Mouse (Mus musculus) heart, adult 8-10 months (tissue): ENCODE measurements at regions not wholly inside any gene's neighbourhood (a gene's known extent, or its start where the extent isn't known, plus 50 kb on each side); places are given as distances from the start of the nearest gene placed in this dataset.

ENCODE experiments used
- DNase-seq: peaks from one replicate; pipeline ENCODE4 v3.0.0; 2022; ENCODE audit warnings: low spot score

DNA sequence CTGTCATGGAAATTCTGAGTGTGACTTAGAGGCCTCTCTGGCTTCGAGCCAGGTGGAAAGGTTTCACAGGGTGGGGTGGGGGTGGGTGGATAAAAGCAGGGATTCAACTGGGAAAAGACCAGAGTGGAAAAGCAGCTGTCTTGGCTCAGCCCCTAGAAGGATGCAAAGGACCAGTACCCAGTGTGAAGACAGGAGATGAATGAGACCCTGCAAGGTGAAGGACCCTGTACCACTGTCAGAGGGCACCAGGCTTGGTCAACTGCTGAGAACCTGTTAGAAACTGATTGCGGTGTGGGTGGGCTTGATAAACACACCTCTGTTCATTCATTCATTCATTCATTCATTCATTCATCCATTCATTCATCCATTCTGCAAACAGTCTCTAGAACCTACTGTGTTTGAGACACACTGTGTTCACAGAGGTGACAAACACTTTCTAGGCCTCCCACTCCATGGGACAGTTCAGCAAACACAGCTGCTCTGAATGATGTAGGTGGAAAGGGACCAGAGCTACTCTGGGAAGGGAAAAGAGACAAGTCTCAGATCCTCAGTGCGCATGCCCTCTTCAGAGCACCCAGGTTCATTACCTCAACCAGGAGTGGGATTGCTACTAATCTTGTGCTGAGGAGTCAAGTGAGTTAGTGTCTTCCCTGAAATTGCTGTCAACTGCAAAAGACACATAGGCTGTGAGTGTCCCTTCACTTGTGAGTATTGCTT lies 100.4 kb upstream of the Sesn3 start:
- DNase-seq, result peak; percentile 7

DNA sequence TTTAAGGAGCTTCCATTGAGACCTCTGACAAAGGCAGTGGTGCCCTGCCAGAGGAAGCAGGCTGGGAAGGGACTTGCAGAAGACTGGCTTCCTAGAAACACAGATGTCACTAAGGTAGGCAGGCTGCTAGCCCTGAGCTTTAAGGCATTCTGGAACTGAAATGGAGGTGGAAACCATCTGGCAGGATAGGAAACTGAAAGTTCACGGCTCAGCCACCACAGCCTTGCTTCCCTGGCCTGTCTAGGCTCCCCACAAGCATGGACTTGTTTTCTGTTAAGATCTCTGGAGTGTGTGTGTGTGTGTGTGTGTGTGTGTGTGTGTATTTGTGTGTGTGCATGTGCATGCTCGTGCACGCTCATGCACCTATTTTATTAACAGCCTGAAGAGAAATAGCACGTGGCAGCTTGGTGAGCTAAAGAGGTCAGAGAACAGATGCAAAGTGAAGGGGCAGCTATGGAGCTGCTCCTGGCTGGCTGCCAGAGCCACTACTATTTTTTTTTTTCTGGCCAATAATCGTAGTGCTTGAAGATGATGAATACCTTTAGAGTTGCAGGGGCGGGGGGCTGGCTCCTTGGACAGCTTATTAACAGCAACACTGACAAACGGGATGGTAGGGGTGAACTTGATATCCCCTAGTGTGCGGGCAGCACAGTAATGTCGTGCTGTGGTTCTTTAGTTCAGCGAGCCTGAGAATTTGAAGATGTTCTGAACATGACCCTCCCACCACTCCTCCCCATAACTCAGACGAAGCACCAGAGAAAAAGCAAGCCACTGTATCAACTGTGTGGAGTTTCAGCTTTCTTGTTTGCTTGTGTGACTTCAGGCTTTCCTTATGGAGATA lies 99.6 kb upstream of the Sesn3 start:
- peak; percentile 25 for DNase-seq

DNA sequence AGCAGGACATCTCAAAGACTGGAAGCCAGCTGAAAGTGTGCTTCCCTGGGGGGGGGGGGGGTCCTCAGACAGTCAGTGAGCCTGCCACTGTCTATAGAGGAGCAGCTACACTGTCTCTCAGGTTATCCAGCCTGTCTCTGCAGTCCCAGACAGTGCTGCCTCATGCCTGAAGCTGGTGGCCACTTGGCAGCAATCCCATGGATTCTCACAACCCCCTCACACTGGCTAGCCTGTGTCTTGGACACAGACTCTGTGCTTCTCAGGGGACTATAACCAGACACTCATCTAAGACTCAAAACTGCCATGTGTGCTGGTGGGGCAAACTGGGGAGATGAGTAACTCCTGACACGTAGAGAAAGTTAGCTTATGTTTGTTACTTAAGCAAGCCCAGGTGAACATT lies 95.1 kb upstream of the Sesn3 start:
- no peak for DNase-seq

DNA sequence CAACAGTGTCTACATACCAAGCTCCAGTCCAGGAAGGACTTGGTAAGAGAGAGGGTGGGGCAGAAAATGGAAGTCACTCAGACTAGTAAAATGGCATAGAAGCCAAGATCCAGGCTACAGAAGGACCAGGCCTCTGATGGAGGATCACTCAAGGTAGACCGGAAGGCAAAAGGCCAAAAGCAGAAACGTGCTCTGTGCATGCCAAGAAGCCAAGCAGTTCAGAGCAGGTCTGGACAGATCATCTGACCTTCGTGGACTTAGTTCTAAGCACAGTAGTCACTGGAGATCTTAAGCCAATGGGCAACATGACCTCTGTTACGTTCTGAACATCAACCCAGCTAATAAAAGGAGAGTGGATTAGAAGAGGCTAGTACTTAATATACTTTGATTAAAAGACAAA lies 90.6 kb upstream of the Sesn3 start:
- no peak for DNase-seq

DNA sequence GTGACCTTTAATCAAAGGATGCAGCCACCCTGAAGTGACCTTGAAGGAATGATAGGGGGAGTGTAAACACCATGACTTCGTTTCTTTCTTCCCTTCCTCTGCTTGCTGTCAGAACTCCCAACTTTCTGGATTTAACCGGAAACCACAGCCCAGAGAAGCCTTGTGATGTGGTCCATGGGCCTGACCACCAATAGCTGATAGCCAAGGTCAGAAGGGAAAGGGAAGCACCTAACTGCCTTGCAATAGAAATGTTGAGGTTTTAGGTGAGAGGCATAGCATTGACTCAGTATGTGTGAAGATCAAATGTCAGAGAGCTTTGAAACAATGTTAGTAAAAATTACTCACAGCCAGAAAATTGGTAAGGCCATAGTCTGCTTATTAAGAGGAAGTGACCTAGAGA lies 89.2 kb upstream of the Sesn3 start:
- no peak for DNase-seq

DNA sequence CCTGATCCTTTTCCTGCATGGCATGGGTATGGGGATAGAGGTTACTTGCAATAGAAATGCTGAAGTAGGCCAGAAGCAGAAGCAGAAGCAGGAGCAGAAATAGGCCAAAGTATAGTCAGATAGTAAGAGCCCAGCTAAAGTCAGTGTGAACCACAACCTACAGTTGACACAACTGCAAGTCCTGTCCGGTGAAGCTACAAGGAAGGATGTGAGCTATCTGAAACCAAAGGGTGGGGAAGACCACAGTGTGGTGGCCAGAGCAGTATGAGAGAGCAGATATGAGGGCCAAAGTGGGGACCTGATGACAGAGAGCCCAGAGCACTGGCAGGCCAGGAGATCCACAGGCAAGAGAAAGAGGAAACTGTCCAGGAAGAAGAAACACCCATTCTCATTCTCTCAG lies 87.1 kb upstream of the Sesn3 start:
- DNase-seq, result no peak

DNA sequence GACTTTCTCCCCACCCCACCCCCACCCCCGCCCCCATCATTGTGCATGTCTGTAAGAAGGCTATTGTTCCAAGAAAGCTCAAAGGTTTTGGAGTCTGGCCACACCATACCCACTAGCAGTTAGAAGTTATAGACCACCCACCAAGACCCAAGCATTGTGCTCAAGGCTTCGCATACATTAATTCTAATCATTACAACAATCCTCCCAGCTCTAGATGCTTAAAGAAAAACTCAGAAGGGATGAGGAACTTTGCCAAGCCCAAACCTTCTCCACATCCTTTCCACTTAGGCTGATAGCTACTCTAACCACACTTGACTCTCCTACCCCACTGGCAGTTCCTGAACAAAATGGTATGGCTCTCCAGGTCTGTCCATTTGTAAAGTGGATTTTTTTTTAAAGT lies 86.4 kb upstream of the Sesn3 start:
- DNase-seq, result no peak

GRCm38 (mm10) chr9:14190660-14191059 lies 84.2 kb upstream of the Sesn3 start:
- DNase-seq, result no peak

DNA sequence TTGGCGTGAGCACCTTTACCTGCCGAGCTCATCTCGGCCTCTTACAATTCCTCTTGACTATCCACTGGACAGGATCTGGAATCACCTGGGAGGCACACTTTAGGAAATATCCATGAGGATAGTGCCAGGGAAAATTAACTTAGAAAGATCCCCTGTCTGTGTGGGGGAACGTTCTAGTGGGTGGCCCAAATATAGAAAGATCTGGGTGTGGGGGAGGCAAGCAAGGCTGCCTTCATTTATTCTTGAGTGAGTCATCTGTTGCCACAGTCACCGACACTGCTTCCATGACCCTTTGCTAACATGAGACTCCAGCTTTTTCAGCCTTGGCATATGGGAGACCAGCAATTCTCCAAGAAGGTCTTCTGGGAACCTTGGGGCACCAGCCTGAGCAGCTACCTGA lies 80.1 kb upstream of the Sesn3 start:
- no peak for DNase-seq

DNA sequence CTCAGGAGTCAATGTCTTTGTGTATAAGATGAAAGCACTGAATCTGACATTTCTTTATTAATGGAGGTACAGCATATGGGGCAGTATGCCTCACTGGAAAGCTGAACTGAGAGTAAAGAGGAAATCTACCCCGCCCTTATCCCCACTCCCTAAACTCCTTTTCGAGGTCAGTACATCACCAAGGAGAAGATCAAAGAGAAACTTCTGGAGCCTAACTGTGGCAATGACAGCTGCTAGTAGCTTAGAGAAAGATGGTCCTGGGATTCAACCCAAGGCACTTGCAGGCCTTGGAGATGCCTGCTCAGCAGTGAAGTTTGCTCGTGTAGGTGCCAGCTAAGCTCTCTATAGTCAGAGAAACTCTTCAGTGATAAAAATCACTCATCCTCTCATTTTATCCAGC lies 75.8 kb upstream of the Sesn3 start:
- no peak for DNase-seq

DNA sequence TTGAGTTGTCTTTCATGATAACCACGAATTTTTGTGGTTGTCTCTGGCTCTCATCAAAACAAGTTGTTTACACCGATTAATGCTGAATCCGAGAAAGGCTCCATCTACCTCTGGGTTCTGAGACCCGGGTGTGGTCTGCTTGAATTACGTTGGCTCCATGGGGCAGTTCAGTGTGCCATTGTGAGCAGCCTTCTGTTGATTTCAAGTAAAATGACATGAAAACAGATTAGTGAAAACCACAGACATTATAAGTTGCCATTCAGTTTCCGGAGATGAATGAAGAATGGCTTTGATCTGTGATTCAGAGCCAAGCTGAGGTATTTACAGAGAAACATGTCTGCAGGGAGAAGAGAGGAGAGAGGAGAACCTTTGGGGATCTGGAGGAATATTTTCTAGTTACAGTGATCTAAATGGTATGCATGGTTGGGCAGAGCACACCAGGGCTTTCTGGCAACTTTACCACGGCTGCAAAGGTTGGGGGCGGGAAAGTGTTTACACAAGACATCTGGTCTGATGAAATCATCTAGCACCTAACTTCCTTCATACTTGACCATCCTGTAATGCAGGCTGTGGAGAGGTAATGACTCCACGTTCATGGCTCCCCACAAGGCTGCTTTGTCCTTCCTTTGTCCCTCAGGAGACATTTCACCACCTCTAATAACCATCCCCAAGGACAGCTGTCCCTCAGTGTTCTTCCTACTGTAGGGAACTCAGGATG lies 74.7 kb upstream of the Sesn3 start:
- DNase-seq, result no peak

DNA sequence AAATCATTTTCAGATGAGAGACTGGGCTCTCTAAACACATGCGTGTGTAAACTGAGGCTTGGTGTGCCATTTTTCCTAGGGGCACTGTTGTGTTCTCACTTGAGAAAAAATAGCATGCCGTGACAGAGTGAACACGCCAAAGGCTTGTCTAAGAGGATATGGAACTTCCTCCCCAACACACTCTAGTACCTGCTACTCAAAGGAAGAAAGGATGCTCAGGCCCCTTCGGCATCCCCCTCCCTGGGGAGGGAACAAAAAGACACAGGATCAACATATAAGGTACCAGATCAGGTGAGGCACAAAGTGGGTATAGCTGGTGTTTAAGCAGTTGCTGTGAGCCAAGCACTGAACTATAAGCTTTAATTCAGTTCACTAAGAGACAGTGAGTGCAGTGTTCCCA lies 74.0 kb upstream of the Sesn3 start:
- DNase-seq, result no peak

DNA sequence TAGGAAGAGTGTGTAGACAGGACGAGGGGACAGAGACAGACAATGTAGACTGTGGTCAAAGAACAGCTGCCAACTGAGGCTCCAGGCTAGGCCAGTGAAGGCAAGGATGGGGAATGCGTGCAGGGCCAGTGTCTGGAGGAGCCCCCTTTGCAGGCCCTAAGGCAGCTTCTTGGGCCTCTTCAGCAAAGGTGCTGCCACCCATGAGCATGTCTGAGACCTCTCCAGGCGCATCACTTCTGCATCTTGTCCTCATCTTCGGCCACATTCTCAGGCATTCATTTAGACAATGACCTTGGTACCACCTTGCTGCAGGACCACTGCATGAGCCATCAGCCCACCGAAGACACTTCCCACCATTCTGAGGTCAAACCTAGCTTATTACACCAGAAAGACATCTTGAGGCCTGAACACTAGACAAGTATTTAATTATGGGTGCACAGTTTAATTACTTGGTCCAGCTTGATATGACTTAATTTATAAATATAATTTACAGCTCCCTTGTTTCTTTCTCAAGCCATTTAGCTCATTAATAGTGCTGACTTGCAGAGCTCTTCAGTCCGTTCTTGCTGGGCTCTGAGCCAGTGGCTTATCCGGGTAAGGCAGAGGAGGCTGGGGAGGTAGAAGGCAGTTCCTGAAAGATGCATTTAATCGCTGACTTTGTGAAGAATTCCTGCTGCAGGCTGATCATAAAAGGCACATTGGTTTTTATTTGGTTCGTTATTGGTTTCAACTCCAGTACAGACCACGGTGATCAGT lies 72.1 kb upstream of the Sesn3 start:
- DNase-seq, result no peak

DNA sequence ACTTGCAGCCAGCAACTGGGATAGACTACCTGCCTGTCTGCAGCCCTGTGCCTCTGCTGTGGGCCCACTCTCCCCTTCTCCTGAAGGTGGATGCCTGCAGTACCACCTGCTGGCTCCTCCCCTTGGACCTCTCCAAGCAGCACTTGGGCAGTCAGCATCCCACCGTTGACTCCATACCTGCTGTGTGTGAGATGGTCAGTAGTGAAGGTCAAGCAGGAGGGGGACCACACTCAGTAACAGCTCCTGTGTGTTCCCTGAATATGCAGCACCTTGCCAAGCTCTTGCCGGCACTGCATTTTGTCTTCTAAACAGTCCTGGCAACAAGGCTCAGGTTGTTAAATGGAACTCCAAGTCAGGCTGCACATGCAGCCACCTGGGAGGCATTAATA lies 71.6 kb upstream of the Sesn3 start:
- no peak for DNase-seq

DNA sequence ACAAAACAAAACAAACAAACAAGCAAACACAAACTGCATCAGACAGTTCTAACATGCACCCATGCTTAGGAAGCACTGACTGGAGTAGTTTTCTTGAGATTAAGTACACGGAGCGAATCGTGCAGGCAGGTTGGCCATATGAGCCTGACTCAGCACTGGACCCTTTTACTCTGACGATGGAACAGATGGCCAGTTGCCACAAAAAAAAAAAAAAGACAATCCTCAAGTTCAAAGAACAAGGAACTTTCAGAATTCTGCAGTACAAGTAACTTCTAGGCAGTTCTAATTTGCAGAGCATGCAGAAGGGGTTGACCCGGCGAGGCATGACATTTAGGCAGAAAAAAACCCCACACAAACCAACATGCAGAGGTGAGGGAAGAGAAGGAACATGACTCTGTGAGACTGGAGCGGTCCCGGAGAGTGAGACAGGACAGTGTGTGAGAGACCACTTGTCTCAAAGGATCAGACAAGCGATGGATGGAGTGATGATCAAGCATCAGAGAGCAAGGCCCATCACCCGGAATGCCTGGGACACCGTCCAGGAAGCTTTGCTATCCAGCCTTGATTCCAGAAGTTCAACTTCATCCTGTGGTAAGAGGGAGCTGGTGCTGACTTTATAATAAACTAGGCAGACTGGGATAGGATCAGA lies 71.0 kb upstream of the Sesn3 start:
- no peak for DNase-seq

- no peak for DNase-seq
Observed at GRCm38 (mm10) chr9:14204817-14205216, 70.0 kb upstream of the Sesn3 start.

- DNase-seq, result peak; percentile 36
Observed at GRCm38 (mm10) chr9:14206838-14207560, 67.9 kb upstream of the Sesn3 start.

DNA sequence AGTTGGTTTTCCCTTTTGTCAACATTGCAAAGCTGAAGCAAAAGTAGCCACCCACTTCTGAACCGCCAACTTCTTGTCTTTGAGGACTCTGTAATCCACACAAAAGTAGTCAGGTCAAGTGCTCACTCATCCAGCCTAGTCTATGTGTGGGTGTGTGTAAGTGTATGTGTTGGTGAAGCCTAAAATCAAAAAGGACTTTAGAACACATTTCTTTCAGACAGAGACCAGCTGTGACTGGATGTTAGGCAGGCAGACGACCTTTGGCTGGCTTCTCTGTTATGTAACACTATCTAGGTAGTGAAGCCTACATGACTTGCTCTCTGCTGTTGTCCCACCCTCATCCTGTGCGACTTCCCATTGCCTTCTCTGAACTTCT lies 67.3 kb upstream of the Sesn3 start:
- peak; percentile 46 for DNase-seq

DNA sequence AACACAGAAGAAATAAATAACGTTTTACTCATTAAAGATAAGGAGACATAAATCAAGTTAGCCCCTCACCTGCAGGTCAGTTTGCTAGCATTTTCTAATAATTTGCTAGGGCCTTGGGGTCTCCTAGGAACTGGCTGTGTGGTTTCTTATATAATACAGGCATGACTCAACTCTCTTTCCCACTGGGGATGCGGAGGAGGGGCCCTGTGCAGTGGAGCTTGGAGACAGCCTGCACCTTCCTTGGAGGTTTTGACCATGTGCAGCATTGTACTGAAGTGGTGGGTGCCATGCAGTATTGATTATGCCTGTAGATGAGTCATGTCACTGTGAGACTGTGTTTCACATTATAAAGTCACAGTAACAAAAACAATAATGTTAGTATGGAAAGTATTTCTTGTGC lies 61.6 kb upstream of the Sesn3 start:
- no peak for DNase-seq

- no peak for DNase-seq
Observed at GRCm38 (mm10) chr9:14215171-14215782, 59.6 kb upstream of the Sesn3 start.
